Mouse (Mus musculus) liver, adult 2 months (tissue): ENCODE measurements around the gene Morc2a.

Experiments
- CTCF ChIP-seq: fragments of 200-500 bp; IDR thresholded peaks from 2 replicates; pipeline ENCODE4 v1.5.1; 2011; ENCODE audit warnings: low read depth, low read length, control low read depth
- POLR2A ChIP-seq: fragments of 200-500 bp; IDR thresholded peaks from 2 replicates; pipeline ENCODE4 v1.6.1; 2011; ENCODE audit warnings: low read length, control low read depth; ENCODE audit not compliant: insufficient read depth; ENCODE audit errors: extremely low read depth

GRCm38 (mm10) chr11:3707057-3707456 lies 58.1 kb downstream of the Morc2a start:
- TF ChIP-seq CTCF (no peak), POLR2A (no peak)
